Mouse (Mus musculus) testis, adult 2 months (tissue): ENCODE measurements at regions not wholly inside any gene's neighbourhood (a gene's known extent, or its start where the extent isn't known, plus 50 kb on each side); places are given as distances from the start of the nearest gene placed in this dataset.

Experiments used
- H3K27ac ChIP-seq: fragments of 200-500 bp; 2 replicates; pipeline ENCODE4 v1.5.1; 2012; ENCODE audit warnings: low read depth, low read length; ENCODE audit not compliant: control insufficient read depth, insufficient read depth
- H3K27me3 ChIP-seq: fragments of 200-500 bp; 2 replicates; pipeline ENCODE4 v1.6.1; 2012; ENCODE audit warnings: mild to moderate bottlenecking, low read length, moderate library complexity; ENCODE audit not compliant: control insufficient read depth, insufficient read depth
- H3K36me3 ChIP-seq: fragments of 200-500 bp; 2 replicates; pipeline ENCODE4 v1.6.1; 2012; ENCODE audit warnings: mild to moderate bottlenecking, low read length; ENCODE audit not compliant: control insufficient read depth, insufficient read depth
- H3K4me1 ChIP-seq: fragments of 200-500 bp; 2 replicates; pipeline ENCODE4 v1.6.1; 2012; ENCODE audit warnings: low read length; ENCODE audit not compliant: control insufficient read depth, insufficient read depth
- H3K4me3 ChIP-seq: fragments of 200-500 bp; 2 replicates; pipeline ENCODE4 v1.5.1; 2012; ENCODE audit warnings: low read depth, mild to moderate bottlenecking, low read length, moderate library complexity, mixed read lengths; ENCODE audit not compliant: control insufficient read depth
- CTCF ChIP-seq: fragments of 200-500 bp; IDR thresholded peaks from 2 replicates; pipeline ENCODE4 v1.5.1; 2012; ENCODE audit warnings: low read depth, mild to moderate bottlenecking, inconsistent platforms, low read length, moderate library complexity; ENCODE audit not compliant: control insufficient read depth, insufficient read depth, insufficient replicate concordance
- POLR2A ChIP-seq: fragments of 200-500 bp; IDR thresholded peaks from 2 replicates; pipeline ENCODE4 v1.6.1; 2012; ENCODE audit warnings: low read depth, mild to moderate bottlenecking, inconsistent platforms, low read length, moderate library complexity; ENCODE audit not compliant: control insufficient read depth

DNA sequence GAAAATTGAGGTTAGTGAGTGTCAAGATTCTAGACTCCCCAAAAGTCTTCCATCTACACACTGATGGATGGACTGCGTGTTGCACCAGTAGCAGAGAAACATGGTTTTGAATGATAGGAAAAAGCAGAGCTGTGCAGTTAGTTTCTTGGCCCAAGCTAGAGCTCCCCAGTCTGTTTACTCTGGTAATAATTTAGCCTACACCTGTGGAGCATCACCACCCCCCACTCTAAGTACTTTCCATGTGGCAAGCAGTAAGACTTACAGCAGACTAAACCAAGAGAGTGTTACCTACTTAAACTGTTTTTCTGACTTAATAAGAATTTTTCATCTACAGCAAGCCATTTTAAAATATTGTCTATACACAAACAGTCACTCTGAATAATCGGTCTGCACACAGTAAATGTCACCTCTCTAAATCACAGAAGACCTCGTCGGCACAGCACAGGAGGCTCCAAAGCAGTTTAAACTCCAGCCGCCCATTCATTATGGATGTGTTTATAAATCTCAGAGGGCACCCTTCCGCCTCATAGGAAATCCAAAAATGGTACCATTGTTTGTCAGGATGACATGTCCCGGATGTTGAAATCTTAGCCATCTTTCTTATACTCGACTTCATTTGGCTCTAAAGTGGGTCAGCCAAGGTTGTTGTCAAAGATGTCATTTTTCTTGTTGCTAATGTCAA, 454.5 kb upstream of the Etaa1 start:
- Histone ChIP-seq H3K27me3 (no peaks in the 10 kb centered on the region), H3K27ac (no peak overlapping the region), H3K36me3 (no peaks in the 10 kb centered on the region), H3K4me1 (no peaks in the 10 kb centered on the region), H3K4me3 (no peak overlapping the region)
- no peak for TF ChIP-seq CTCF

DNA sequence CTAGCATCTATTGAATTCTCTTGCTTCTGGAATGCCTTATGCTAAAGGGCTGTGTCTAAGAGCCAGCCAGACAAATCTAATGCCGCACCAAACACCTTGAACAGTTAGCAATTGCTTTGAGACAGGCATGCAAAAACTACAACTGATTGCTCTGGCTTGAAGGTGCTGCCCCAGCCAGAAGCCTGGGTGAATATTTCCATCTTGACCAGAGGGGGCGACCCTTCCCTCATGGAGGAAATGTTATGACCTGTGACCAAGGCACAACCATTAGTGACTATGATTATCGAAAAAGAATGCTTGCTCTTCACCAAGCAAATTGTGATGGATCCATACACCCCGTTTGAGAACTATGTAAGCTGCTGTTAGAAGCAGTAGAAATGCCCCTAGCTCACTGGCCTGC, 445.9 kb upstream of the Etaa1 start:
- Histone ChIP-seq H3K4me1 (no peaks in the 10 kb centered on the region), H3K27ac (no peak overlapping the region), H3K27me3 (no peaks in the 10 kb centered on the region), H3K4me3 (no peak overlapping the region), H3K36me3 (no peaks in the 10 kb centered on the region)
- TF ChIP-seq POLR2A (no peak), CTCF (no peak)

DNA sequence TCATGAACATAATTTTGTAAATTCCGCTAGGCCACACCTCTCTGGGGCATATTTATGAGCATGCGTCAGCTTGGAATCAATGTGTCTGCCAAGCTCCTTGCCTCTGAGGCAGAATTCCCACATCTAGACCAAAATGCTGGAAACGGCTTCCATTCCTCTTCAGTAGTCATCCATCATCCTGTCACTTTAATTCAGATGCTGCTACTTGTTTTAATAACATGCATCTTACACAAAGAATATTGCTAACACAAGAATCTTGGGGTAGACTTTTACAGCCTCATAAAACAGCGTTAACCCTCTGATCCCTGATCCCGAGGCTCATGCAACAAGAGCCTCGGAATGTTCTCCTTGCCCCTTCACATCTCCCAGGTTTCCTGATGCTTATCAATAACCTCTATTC, 442.7 kb upstream of the Etaa1 start:
- H3K27ac ChIP-seq, result no peak overlapping the region
- H3K27me3 ChIP-seq, result no peaks in the 10 kb centered on the region
- H3K4me1 ChIP-seq, result no peaks in the 10 kb centered on the region
- TF ChIP-seq POLR2A (no peak), CTCF (no peak)
- H3K4me3 ChIP-seq, result no peak overlapping the region
- H3K36me3 ChIP-seq, result no peaks in the 10 kb centered on the region

DNA sequence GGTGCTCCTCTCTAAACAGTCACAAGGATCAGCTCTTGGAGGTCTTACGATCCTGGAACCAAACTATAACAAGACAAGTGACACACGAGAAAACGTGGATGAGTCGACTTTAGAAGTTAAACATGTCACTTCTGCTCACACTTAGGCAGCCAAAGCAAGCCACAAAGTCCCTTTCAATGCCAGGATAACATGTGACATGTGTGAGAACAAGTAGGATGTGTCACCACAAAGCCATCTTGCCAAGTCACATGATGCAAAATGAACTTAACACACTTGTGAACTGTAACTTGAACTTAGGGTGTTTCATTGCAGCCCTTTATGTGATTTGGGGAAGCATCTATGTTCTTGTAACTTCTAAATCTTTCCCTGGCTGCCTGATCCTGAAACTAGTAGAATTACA, 442.0 kb upstream of the Etaa1 start:
- H3K27ac ChIP-seq, result no peak overlapping the region
- H3K4me1 ChIP-seq, result no peaks in the 10 kb centered on the region
- no peak for TF ChIP-seq CTCF
- no peak for TF ChIP-seq POLR2A
- H3K27me3 ChIP-seq, result no peaks in the 10 kb centered on the region
- no peaks in the 10 kb centered on the region for H3K36me3 ChIP-seq
- H3K4me3 ChIP-seq, result no peak overlapping the region

DNA sequence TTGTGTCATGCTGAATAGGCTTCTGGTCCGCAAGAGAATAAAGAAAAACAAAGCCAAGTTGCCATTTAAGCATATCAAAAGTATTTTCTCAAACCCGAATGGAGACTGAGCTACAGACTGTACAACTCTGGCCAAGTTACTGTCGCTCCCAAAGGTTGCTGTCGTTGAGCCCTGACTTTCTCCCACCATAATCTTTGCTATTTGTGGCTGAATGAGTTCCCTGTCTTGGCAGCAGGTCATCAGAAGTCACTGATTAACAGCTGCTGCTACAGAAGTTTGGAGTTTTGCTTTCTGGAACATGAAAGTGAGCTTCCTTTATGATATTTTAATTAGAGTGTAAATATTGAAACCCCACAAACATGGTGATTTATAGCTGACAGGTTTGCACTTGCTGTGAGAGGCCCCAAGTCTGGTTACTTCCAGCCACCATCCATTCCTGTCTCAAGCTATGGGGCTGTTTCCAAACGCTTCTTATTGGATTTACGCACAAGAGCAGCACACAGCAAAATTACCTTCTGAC, 419.2 kb upstream of the Etaa1 start:
- no peaks in the 10 kb centered on the region for H3K27me3 ChIP-seq
- TF ChIP-seq CTCF (no peak), POLR2A (no peak)
- H3K4me3 ChIP-seq, result no peak overlapping the region
- H3K4me1 ChIP-seq, result no peaks in the 10 kb centered on the region
- H3K27ac ChIP-seq, result no peak overlapping the region
- no peaks in the 10 kb centered on the region for H3K36me3 ChIP-seq

DNA sequence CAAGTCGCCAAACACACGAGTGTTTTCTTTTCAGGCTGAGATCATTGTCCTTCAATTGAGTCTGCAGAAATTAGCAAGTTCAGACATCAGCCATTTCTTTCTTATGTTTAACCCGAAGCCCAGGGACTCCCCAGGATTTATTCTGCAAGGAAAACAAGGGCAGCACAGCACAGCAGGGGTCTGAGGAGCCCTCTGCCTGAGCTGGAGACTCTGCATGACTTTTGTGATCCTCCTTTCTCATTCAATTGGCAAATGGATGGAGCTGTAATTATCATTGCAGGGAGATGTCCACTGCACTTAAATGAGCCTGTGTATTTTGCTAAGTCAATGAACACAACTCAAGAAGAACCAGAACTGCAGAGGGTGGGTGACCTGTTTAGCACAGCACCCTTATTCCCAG, 417.6 kb upstream of the Etaa1 start:
- Histone ChIP-seq H3K27ac (no peak overlapping the region), H3K27me3 (no peaks in the 10 kb centered on the region), H3K4me1 (no peaks in the 10 kb centered on the region), H3K4me3 (no peak overlapping the region), H3K36me3 (no peaks in the 10 kb centered on the region)
- TF ChIP-seq POLR2A (no peak), CTCF (no peak)

DNA sequence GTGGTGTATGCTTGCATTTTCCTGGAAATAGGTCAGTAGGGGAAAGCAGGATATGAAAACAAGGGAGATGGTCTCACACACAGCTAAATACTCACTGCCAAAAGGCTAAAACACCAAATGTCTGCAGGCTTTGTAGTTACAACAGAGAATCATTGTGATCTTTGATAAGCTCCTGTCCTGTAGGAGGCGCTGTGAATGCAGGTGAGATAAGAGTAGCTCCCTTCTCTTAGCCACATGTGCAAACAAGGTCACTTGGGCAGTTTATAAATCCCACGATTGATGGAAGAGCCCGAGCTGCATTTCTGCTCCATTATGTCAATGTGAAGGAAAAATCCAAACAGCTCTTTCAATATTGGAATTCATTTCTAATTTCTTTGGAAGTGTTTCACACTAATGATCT, 417.2 kb upstream of the Etaa1 start:
- Histone ChIP-seq H3K4me1 (no peaks in the 10 kb centered on the region), H3K27me3 (no peaks in the 10 kb centered on the region), H3K36me3 (no peaks in the 10 kb centered on the region), H3K4me3 (no peak overlapping the region), H3K27ac (no peak overlapping the region)
- TF ChIP-seq POLR2A (no peak), CTCF (no peak)

DNA sequence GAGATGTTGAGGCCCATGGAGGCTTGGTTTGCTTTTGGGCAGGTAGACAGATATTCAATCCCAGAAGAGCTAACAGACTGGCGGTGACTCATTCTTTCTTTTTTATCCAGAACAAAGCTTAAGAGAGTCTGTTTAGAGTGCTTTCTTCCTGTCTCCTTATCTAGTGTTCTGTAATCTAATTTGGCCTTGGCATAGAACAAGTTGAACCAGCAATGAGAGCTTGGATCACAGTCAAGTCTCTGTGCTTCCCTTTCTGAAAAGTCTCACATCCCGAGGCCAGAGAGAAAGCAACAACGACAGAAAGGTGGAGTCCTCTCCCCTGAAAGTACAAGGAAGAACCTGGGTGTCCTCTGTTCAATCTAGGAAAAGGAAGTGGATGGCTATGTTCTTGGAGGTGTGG, 401.2 kb upstream of the Etaa1 start:
- Histone ChIP-seq H3K4me1 (no peaks in the 10 kb centered on the region), H3K27ac (no peak overlapping the region), H3K36me3 (no peaks in the 10 kb centered on the region), H3K27me3 (no peaks in the 10 kb centered on the region), H3K4me3 (no peak overlapping the region)
- TF ChIP-seq POLR2A (no peak), CTCF (no peak)
